Mouse (Mus musculus): ENCODE measurements around the gene Atp6v0a4.

DNA sequence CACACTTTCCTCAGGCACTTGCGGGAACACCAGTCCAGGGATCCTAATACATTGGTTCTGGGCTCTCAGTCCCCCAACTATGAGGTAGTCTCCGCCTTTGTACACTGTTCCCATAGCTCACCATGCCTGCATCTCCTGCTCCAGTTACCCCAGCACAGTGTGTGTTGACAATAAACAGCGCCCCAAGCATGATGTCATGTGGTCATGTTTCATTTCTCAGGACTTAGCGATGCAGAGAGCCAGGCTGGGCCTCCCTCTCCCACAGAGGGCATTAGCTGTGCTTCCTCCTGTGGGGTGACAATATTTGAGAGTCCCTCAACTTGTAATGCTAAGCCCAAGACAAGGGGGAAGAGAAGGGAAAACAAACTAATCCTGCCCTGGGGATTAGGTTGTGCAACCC lies 76.4 kb downstream of the Atp6v0a4 start:
- no peak for TF ChIP-seq POLR2AphosphoS2 (IDR thresholded peaks at IDR 0.05; ENCODE audit: insufficient read length, low read depth)
- TF ChIP-seq TCF12 (IDR thresholded peaks at IDR 0.05; ENCODE audit: insufficient read depth, poor library complexity, severe bottlenecking) = no peak
